Mouse (Mus musculus): ENCODE results near the gene Wdr82. TPM values are rescaled to one million over a fixed set of nuclear protein-coding genes. Genes with fewer than 3 reads are reported as not detected.
"Not testable (repeated sequence)": the region's sequence is repeated elsewhere in the genome, so short reads cannot be mapped to it uniquely, and the experiment has no call there.

Wdr82 gene
- polyA plus RNA-seq, 1 experiment from 2014 or later = 56.4 TPM

DNA sequence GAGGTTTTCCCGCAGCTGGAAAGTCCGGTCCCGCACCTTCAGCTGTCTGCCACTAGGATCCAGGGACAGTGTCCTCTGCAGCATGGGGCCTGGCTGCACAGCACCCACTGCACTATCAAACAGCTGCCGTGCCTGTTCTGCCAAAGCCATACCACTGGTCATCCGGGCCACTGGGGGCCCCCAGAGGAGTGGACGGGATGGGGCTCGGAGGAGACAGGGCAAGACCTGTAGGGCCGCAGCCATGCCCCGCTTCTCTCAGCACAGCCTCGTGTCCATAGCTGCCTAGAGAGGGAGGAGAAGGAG lies 13.2 kb upstream of the Wdr82 start:
- Histone ChIP-seq H3K4me2 (ENCODE audit: low read length) (no peak overlapping the region), H3K9me3 (replicated peaks; ENCODE audit: control insufficient read depth, low read length) (no peaks in the 10 kb centered on the region), H3K4me3 (ENCODE audit: low read depth, low read length) (no peak overlapping the region), H3K36me3 (ENCODE audit: control insufficient read depth, insufficient read depth, low read length) (peaks cover 17% of the 10 kb centered on the region; the same call in 1 of the 2 replicates), H3K4me1 (ENCODE audit: control insufficient read depth, insufficient read depth, low read length) (peaks cover 4% of the 10 kb centered on the region; the same call in 1 of the 2 replicates), H3K9ac (ENCODE audit: low read length) (no peak overlapping the region), H3K27me3 (replicated peaks; ENCODE audit: control insufficient read depth, insufficient read depth, low read length) (no peaks in the 10 kb centered on the region), H3K27ac (ENCODE audit: low read depth, low read length) (0 out of 2 replicates have a peak overlapping the region, but pooled peaks have one; percentile 1)
- ATAC-seq = no peak
- no peak for DNase-seq (ENCODE audit: low spot score)
- WGBS = 84% methylated on average over 10 of the region's 10 CpGs

DNA sequence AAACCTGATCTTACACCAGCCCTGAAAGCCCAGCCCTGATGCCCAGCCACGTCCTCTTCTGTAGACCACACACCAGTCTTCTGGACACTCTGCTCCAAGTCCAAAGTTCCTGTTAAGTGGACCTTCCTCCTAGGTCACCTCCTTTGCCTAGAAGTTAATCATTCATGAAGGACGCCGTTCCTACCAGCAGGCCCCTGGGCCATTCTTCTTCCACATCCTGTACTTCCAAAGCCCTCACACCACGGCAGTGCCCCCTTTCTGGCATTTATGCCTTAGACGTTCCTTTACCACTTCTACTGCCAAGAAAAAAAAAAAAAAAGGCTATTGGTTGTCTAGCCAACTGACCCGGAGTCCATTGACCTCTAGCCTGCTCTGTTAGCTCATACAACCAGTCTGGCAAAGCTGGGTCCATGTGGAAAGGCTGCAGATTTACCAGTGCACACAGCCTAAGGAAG lies 12.7 kb upstream of the Wdr82 start, which contains the start of gene Glyctk:
Gene Glyctk, minus strand, starts transcription at position 102 of the 455 bp plus-strand sequence.
- Histone ChIP-seq H3K4me3 (ENCODE audit: low read depth, low read length) (no peak within 1 kb of the TSS), H3K9ac (ENCODE audit: low read length) (no peak within 1 kb of the TSS), H3K4me2 (ENCODE audit: low read length) (no peak within 1 kb of the TSS), H3K27ac (ENCODE audit: low read depth, low read length) (0 out of 2 replicates have a peak within 1 kb of the TSS, but pooled peaks have one; percentile 1), H3K9me3 (replicated peaks; ENCODE audit: control insufficient read depth, low read length) (no peaks in the 10 kb centered on the region), H3K27me3 (replicated peaks; ENCODE audit: control insufficient read depth, insufficient read depth, low read length) (no peaks in the 10 kb centered on the region), H3K4me1 (ENCODE audit: control insufficient read depth, insufficient read depth, low read length) (peaks cover 4% of the 10 kb centered on the region; the same call in 1 of the 2 replicates), H3K36me3 (ENCODE audit: control insufficient read depth, insufficient read depth, low read length) (peaks cover 12% of the 10 kb centered on the region; the same call in 1 of the 2 replicates)
- 80% methylated on average over 6 of the region's 6 CpGs for WGBS
- ATAC-seq = no peak
- no peak for DNase-seq (ENCODE audit: low spot score)

DNA sequence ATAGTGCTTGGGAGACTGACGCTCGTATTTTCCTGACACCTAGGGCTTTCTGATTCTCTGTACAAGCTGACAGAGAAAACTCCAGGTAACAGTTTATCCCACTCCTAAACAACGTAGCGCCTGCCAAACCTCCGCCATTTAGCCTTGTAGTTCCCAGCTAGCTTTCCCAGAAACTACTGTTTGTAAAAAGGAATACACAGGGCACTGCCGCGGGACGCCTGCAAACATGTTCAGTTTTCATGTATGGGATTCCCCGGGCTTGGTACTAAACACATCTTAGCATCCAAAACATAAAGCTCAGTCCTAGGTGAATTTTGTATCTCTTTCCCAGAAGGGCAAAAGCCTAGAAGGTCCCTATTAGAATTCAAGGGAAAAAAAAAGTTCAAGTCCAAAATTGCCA lies 11.5 kb upstream of the Wdr82 start:
- no peaks in the 10 kb centered on the region for H3K9me3 ChIP-seq (replicated peaks; ENCODE audit: control insufficient read depth, low read length)
- H3K4me1 ChIP-seq (ENCODE audit: control insufficient read depth, insufficient read depth, low read length) = peaks cover 4% of the 10 kb centered on the region; the same call in 1 of the 2 replicates
- DNase-seq (ENCODE audit: low spot score) (no peak), ATAC-seq (no peak)
- H3K36me3 ChIP-seq (ENCODE audit: control insufficient read depth, insufficient read depth, low read length) = 0 out of 2 replicates have a peak, but pooled peaks cover under 1% of the 10 kb centered on the region
- H3K27me3 ChIP-seq (replicated peaks; ENCODE audit: control insufficient read depth, insufficient read depth, low read length) = no peaks in the 10 kb centered on the region
- no peak overlapping the region for H3K9ac ChIP-seq (ENCODE audit: low read length)
- H3K4me2 ChIP-seq (ENCODE audit: low read length) = peak overlapping the region; percentile 66
- H3K4me3 ChIP-seq (ENCODE audit: low read depth, low read length) = peak overlapping the region; percentile 45; the same call in 1 of the 2 replicates
- H3K27ac ChIP-seq (ENCODE audit: low read depth, low read length) = no peak overlapping the region
- 76% methylated on average over 9 of the region's 9 CpGs for WGBS

DNA sequence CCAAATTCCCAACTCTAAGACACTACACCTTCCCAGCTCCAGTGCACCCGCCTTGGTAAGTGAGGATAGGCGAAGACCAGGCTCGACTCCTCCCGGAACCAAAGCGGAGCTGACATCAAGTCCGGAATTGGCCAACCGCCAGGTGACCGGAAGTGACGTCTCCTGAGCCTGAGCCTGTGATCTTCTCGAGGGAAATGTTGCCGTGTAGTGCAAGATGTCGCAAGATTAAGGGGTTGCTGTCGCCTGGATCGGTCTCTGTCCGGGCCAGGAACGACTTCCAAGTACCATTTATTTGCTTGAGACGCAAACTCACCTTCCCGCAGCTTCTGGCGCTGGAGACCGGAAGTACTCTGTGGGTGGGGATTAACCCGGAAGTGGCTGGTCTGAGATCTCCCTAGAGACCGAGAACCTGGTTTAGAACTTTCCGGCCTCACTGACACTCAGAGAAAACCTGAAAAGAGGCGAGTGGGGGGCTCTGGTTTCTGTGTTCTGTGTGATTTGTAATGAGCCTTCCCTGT lies 10.9 kb upstream of the Wdr82 start:
- H3K27me3 ChIP-seq (replicated peaks; ENCODE audit: control insufficient read depth, insufficient read depth, low read length) = no peaks in the 10 kb centered on the region
- peaks cover 4% of the 10 kb centered on the region; the same call in 1 of the 2 replicates for H3K4me1 ChIP-seq (ENCODE audit: control insufficient read depth, insufficient read depth, low read length)
- H3K27ac ChIP-seq (ENCODE audit: low read depth, low read length) = peak overlapping the region; percentile 95
- H3K9ac ChIP-seq (ENCODE audit: low read length) = peak overlapping the region; percentile 71
- H3K4me2 ChIP-seq (ENCODE audit: low read length) = peak overlapping the region; percentile 66
- no peaks in the 10 kb centered on the region for H3K36me3 ChIP-seq (ENCODE audit: control insufficient read depth, insufficient read depth, low read length)
- peak; percentile 93 for DNase-seq (ENCODE audit: low spot score)
- WGBS = 3% methylated on average over 24 of the region's 24 CpGs
- H3K9me3 ChIP-seq (replicated peaks; ENCODE audit: control insufficient read depth, low read length) = no peaks in the 10 kb centered on the region
- peak; percentile 62 for ATAC-seq
- peak overlapping the region; percentile 45 for H3K4me3 ChIP-seq (ENCODE audit: low read depth, low read length)

DNA sequence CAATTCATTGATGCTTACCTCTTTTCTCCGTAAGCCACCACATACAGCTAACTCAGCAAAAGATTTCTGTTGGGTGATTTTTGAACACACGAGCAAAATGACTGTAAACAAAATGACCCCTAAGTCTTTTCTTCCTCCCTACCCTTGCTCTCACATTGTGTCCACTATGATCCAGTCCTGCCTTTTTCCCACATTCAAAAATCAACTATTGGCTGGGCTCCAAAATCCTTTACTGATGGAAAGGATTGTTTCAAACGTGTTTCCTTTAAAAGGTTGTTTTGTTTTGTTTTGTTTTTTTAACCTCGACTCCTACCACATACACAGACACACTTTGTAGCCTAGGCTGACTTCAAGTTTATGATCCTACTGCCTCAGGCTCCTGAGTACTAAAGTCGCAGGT lies 10.3 kb upstream of the Wdr82 start:
- peak overlapping the region; percentile 71 for H3K9ac ChIP-seq (ENCODE audit: low read length)
- H3K4me2 ChIP-seq (ENCODE audit: low read length) = peak overlapping the region; percentile 66
- H3K27me3 ChIP-seq (replicated peaks; ENCODE audit: control insufficient read depth, insufficient read depth, low read length) = no peaks in the 10 kb centered on the region
- H3K4me1 ChIP-seq (ENCODE audit: control insufficient read depth, insufficient read depth, low read length) = peaks cover 4% of the 10 kb centered on the region; the same call in 1 of the 2 replicates
- no peaks in the 10 kb centered on the region for H3K36me3 ChIP-seq (ENCODE audit: control insufficient read depth, insufficient read depth, low read length)
- 45% methylated on average over 5 of the region's 5 CpGs for WGBS
- DNase-seq (ENCODE audit: low spot score) = no peak
- peak overlapping the region; percentile 45 for H3K4me3 ChIP-seq (ENCODE audit: low read depth, low read length)
- ATAC-seq = no peak
- peak overlapping the region; percentile 95; the same call in 1 of the 2 replicates for H3K27ac ChIP-seq (ENCODE audit: low read depth, low read length)
- H3K9me3 ChIP-seq (replicated peaks; ENCODE audit: control insufficient read depth, low read length) = no peaks in the 10 kb centered on the region

DNA sequence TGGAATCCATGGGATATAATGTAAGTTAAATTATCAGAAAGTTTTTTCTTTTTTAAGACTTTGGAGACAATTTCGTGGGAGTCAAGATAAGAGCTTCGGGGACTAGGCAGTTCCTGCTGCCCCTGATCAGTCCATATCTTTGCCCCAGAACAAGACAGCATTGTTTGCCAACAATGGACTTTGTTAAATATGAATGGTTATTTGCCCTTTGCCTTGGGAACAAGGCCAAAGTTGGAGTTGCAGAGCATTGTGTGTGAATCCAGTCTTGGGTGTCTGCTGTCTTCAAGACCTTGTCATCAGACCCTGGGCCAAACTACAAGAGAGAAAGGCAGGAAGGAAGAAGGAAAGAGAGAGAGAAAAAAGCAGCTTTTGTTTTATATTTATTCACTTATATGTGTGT lies 4.0 kb upstream of the Wdr82 start:
- Histone ChIP-seq H3K27ac (ENCODE audit: low read depth, low read length) (no peak overlapping the region), H3K36me3 (ENCODE audit: control insufficient read depth, insufficient read depth, low read length) (no peaks in the 10 kb centered on the region), H3K9ac (ENCODE audit: low read length) (no peak overlapping the region), H3K27me3 (replicated peaks; ENCODE audit: control insufficient read depth, insufficient read depth, low read length) (no peaks in the 10 kb centered on the region), H3K4me2 (ENCODE audit: low read length) (no peak overlapping the region), H3K4me3 (ENCODE audit: low read depth, low read length) (no peak overlapping the region), H3K9me3 (replicated peaks; ENCODE audit: control insufficient read depth, low read length) (no peaks in the 10 kb centered on the region), H3K4me1 (ENCODE audit: control insufficient read depth, insufficient read depth, low read length) (peaks cover 6% of the 10 kb centered on the region; the same call in 1 of the 2 replicates)
- WGBS = 82% methylated on average over 2 of the region's 2 CpGs
- no peak for ATAC-seq
- no peak for DNase-seq (ENCODE audit: low spot score)

DNA sequence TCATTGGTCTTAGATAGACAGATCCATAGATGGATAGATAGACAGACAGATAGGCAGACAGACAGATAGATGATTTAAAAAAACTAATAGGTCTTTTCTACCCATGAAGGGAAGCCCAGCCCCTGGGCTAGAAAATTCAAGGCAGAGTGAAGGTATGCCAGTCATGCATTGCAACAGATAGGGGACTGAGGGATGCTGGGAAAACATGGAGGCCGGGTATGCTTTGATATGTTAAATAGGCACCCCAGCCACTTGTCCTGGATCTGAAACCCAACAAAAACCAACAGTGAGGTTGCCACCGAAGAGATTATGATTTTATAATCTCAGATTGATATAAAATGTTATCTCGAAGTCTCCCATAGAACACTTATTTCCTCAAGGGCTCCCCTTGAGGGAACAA lies 3.5 kb upstream of the Wdr82 start:
- no peaks in the 10 kb centered on the region for H3K36me3 ChIP-seq (ENCODE audit: control insufficient read depth, insufficient read depth, low read length)
- H3K4me3 ChIP-seq (ENCODE audit: low read depth, low read length) = no peak overlapping the region
- no peaks in the 10 kb centered on the region for H3K9me3 ChIP-seq (replicated peaks; ENCODE audit: control insufficient read depth, low read length)
- H3K27ac ChIP-seq (ENCODE audit: low read depth, low read length) = no peak overlapping the region
- DNase-seq (ENCODE audit: low spot score) = no peak
- H3K4me2 ChIP-seq (ENCODE audit: low read length) = no peak overlapping the region
- no peak for ATAC-seq
- H3K9ac ChIP-seq (ENCODE audit: low read length) = no peak overlapping the region
- WGBS = 75% methylated on average over 3 of the region's 3 CpGs
- H3K4me1 ChIP-seq (ENCODE audit: control insufficient read depth, insufficient read depth, low read length) = peaks cover 6% of the 10 kb centered on the region
- no peaks in the 10 kb centered on the region for H3K27me3 ChIP-seq (replicated peaks; ENCODE audit: control insufficient read depth, insufficient read depth, low read length)

DNA sequence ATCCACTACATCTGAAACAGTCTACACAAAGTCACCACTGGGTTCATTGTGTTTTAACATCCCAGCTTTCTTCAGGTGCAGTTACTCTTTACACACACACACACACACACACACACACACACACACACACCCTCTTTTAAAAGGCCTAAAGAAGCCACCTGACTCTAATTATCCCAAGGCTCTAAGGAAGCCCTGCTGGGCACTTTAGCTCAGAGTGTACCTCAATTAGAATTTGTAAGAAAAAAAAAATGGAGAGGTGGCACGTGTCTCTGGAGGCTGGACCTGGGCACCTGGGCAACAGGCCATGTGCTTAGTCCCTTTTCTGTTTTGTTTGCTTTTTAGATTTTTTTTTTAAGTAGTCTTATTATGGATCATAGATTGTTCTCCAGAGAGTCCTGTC lies 3.0 kb upstream of the Wdr82 start:
- Histone ChIP-seq H3K27ac (ENCODE audit: low read depth, low read length) (no peak overlapping the region), H3K36me3 (ENCODE audit: control insufficient read depth, insufficient read depth, low read length) (no peaks in the 10 kb centered on the region), H3K9me3 (replicated peaks; ENCODE audit: control insufficient read depth, low read length) (no peaks in the 10 kb centered on the region), H3K4me1 (ENCODE audit: control insufficient read depth, insufficient read depth, low read length) (peaks cover 8% of the 10 kb centered on the region), H3K4me3 (ENCODE audit: low read depth, low read length) (no peak overlapping the region), H3K27me3 (replicated peaks; ENCODE audit: control insufficient read depth, insufficient read depth, low read length) (no peaks in the 10 kb centered on the region), H3K9ac (ENCODE audit: low read length) (no peak overlapping the region), H3K4me2 (ENCODE audit: low read length) (no peak overlapping the region)
- DNase-seq (ENCODE audit: low spot score) (no peak), ATAC-seq (no peak)
- WGBS = 14% methylated on average over 1 of the region's 1 CpGs

DNA sequence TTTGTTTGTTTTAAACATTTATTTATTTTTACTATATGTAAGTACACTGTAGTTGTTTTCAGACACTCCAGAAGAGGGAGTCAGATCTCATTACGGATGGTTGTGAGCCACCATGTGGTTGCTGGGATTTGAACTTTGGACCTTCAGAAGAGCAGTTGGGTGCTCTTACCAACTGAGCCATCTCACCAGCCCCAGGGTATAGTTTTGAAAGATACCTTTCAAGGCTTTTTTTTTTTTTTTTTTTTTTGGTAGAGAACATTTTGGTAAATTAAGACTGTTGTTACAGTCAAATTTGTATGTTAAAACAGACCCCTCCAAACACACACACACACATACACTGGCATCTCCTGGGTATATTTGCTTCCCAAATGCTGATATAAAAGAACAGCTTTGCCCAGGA lies 1.7 kb upstream of the Wdr82 start:
- ATAC-seq = not testable (repeated sequence)
- WGBS = 82% methylated on average over 1 of the region's 1 CpGs

More for the DNA sequence above, 1.7 kb upstream of the Wdr82 start:
- not testable (repeated sequence) for H3K9me3 ChIP-seq (replicated peaks; ENCODE audit: control insufficient read depth, low read length); H3K9ac ChIP-seq (ENCODE audit: low read length); H3K4me3 ChIP-seq (ENCODE audit: low read depth, low read length); H3K4me2 ChIP-seq (ENCODE audit: low read length); H3K36me3 ChIP-seq (ENCODE audit: control insufficient read depth, insufficient read depth, low read length); DNase-seq (ENCODE audit: low spot score); H3K27me3 ChIP-seq (replicated peaks; ENCODE audit: control insufficient read depth, insufficient read depth, low read length); H3K27ac ChIP-seq (ENCODE audit: low read depth, low read length)
- H3K4me1 ChIP-seq (ENCODE audit: control insufficient read depth, insufficient read depth, low read length) = peaks cover 20% of the 10 kb centered on the region
